Mouse (Mus musculus) CH12.LX (cell line): Measurements from ENCODE around the gene Rhof. TPM values are rescaled to one million over a fixed set of nuclear protein-coding genes. Genes with fewer than 3 reads are reported as not detected.

Experiments used
- DNase-seq: peaks from one replicate; pipeline ENCODE4 v3.0.0-alpha.2; 2013; ENCODE audit errors: extremely low read depth
- H3K27ac ChIP-seq: 2 replicates; pipeline ENCODE4 v1.5.1; 2012; ENCODE audit warnings: low read depth, mild to moderate bottlenecking, control low read depth, moderate library complexity; ENCODE audit not compliant: insufficient read depth
- H3K27me3 ChIP-seq: replicated peaks from 2 replicates; pipeline ENCODE3; 2012; ENCODE audit warnings: inconsistent platforms
- H3K36me3 ChIP-seq, 2 experiments: replicated peaks in 1 of 2; 2 replicates each; pipeline versions ENCODE3 to v1.6.1; 2012; ENCODE audit warnings: inconsistent platforms in 1 of 2, low read length in 1 of 2, mild to moderate bottlenecking in 1 of 2, mixed read lengths in 1 of 2, moderate library complexity in 1 of 2; ENCODE audit not compliant: control insufficient read depth in 1 of 2, insufficient read depth in 1 of 2
- H3K4me1 ChIP-seq, 2 experiments: 2 replicates each; pipeline ENCODE4 v1.6.1; 2012; ENCODE audit warnings: inconsistent platforms in 1 of 2, moderate library complexity in 1 of 2; ENCODE audit not compliant: insufficient read depth in 2 of 2, control insufficient read depth in 1 of 2
- H3K4me2 ChIP-seq: 2 replicates; pipeline ENCODE4 v1.6.1; 2012; ENCODE audit warnings: low read depth, mild to moderate bottlenecking, control low read depth; ENCODE audit not compliant: poor library complexity, insufficient read depth, severe bottlenecking
- H3K4me3 ChIP-seq, 3 experiments: fragments of 150-350 bp in 1 of 3; sonication (generic) in 1 of 3; replicated peaks in 1 of 3; 2 replicates each; pipeline versions ENCODE3 to v1.5.1; 2011 to 2012; ENCODE audit warnings: low read depth in 2 of 3, low read length in 2 of 3, mild to moderate bottlenecking in 2 of 3, moderate library complexity in 2 of 3, control low read depth in 1 of 3, improper control_type of control experiment in 1 of 3, inconsistent platforms in 1 of 3, mixed read lengths in 1 of 3; ENCODE audit not compliant: poor library complexity in 1 of 3
- H3K79me2 ChIP-seq: replicated peaks from 2 replicates; pipeline ENCODE4 v1.6.1; 2012; ENCODE audit warnings: mild to moderate bottlenecking, moderate library complexity; ENCODE audit not compliant: control insufficient read depth, poor library complexity, insufficient read depth, severe bottlenecking; ENCODE audit errors: extremely low read depth
- H3K9ac ChIP-seq: 2 replicates; pipeline ENCODE4 v1.6.1; 2012; ENCODE audit warnings: low read depth, mild to moderate bottlenecking, control low read depth, moderate library complexity; ENCODE audit not compliant: insufficient read depth
- H3K9me3 ChIP-seq: replicated peaks from 2 replicates; pipeline ENCODE3; 2012; ENCODE audit warnings: low read length, inconsistent platforms, mixed read lengths
- CHD2 ChIP-seq: IDR thresholded peaks from 2 replicates; pipeline ENCODE4 v1.6.1; 2011; ENCODE audit warnings: low read length, improper control_type of control experiment
- CTCF ChIP-seq, 2 experiments: IDR thresholded peaks in 1 of 2; conservative IDR thresholded peaks in 1 of 2; 2 replicates each; pipeline ENCODE4 v1.5.1; 2011 to 2012; ENCODE audit warnings: low read depth in 2 of 2, low read length in 2 of 2, improper control_type of control experiment in 1 of 2, inconsistent platforms in 1 of 2, mild to moderate bottlenecking in 1 of 2, moderate library complexity in 1 of 2
- E2F4 ChIP-seq: IDR thresholded peaks from 2 replicates; pipeline ENCODE4 v1.6.1; 2011; ENCODE audit warnings: low read depth, low read length, improper control_type of control experiment; ENCODE audit not compliant: insufficient replicate concordance
- ELF1 ChIP-seq: IDR thresholded peaks from 2 replicates; pipeline ENCODE4 v1.6.1; 2014; ENCODE audit warnings: low read depth, mild to moderate bottlenecking, inconsistent platforms, low read length, improper control_type of control experiment
- GABPA ChIP-seq: IDR thresholded peaks from 2 replicates; pipeline ENCODE4 v1.6.1; 2012; ENCODE audit warnings: low read depth, low read length, improper control_type of control experiment, inconsistent platforms; ENCODE audit not compliant: insufficient replicate concordance
- JUN ChIP-seq: IDR thresholded peaks from 2 replicates; pipeline ENCODE4 v1.6.1; 2011; ENCODE audit warnings: low read depth, mild to moderate bottlenecking, low read length, improper control_type of control experiment, moderate library complexity; ENCODE audit not compliant: insufficient read depth
- JUND ChIP-seq: conservative IDR thresholded peaks from 2 replicates; pipeline ENCODE4 v1.6.1; 2011; ENCODE audit warnings: low read depth, low read length, improper control_type of control experiment
- KAT2A ChIP-seq: IDR thresholded peaks from 2 replicates; pipeline ENCODE4 v1.6.1; 2012; ENCODE audit warnings: low read length, improper control_type of control experiment, inconsistent platforms; ENCODE audit not compliant: insufficient replicate concordance
- MAFK ChIP-seq: IDR thresholded peaks from 2 replicates; pipeline ENCODE4 v1.6.1; 2011; ENCODE audit warnings: low read length, improper control_type of control experiment; ENCODE audit not compliant: insufficient replicate concordance
- MYC ChIP-seq: IDR thresholded peaks from 2 replicates; pipeline ENCODE4 v1.6.1; 2011; ENCODE audit warnings: low read depth, mild to moderate bottlenecking, improper control_type of control experiment, low read length
- NELFE ChIP-seq: IDR thresholded peaks from 2 replicates; pipeline ENCODE4 v1.6.1; 2011; ENCODE audit warnings: low read depth, low read length, improper control_type of control experiment
- PAX5 ChIP-seq: IDR thresholded peaks from 2 replicates; pipeline ENCODE4 v1.6.1; 2012; ENCODE audit warnings: low read length, inconsistent platforms, mixed read lengths
- RAD21 ChIP-seq: IDR thresholded peaks from 2 replicates; pipeline ENCODE4 v1.6.1; 2011; ENCODE audit warnings: low read depth, mild to moderate bottlenecking, low read length, improper control_type of control experiment, moderate library complexity
- SMC3 ChIP-seq: IDR thresholded peaks from 2 replicates; pipeline ENCODE4 v1.6.1; 2011; ENCODE audit warnings: low read depth, low read length, improper control_type of control experiment
- TBP ChIP-seq: conservative IDR thresholded peaks from 2 replicates; pipeline ENCODE4 v1.6.1; 2011; ENCODE audit warnings: low read depth, low read length, improper control_type of control experiment
- USF2 ChIP-seq: conservative IDR thresholded peaks from 2 replicates; pipeline ENCODE4 v1.6.1; 2011; ENCODE audit warnings: low read depth, low read length, improper control_type of control experiment
- ZC3H11A ChIP-seq: IDR thresholded peaks from 2 replicates; pipeline ENCODE4 v1.6.1; 2012; ENCODE audit warnings: low read depth, mild to moderate bottlenecking, inconsistent platforms, low read length, improper control_type of control experiment
- ZKSCAN1 ChIP-seq: IDR thresholded peaks from 2 replicates; pipeline ENCODE4 v1.6.1; 2012; ENCODE audit warnings: low read depth, inconsistent platforms, low read length, improper control_type of control experiment, borderline replicate concordance
- ZMIZ1 ChIP-seq: IDR thresholded peaks from 2 replicates; pipeline ENCODE4 v1.6.1; 2012; ENCODE audit warnings: low read depth, mild to moderate bottlenecking, inconsistent platforms, low read length, improper control_type of control experiment
- dilution Hi-C: fragments of 300-500 bp; cut with MboI; formaldehyde crosslinking; loops from 2 replicates; pipeline ENCODE4 v1.14.3; 2020; ENCODE audit warnings: low sequenced_read_pairs; ENCODE audit not compliant: extremely low pct_unique_long_range_greater_than_20kb, extremely low pct_ligation_motif_present
- in situ Hi-C: fragments of 300-500 bp; cut with MboI; formaldehyde crosslinking; loops from 3 replicates; pipeline ENCODE4 v1.14.3; 2019; ENCODE audit warnings: low sequenced_read_pairs, low pct_ligation_motif_present, low pct_unique_long_range_greater_than_20kb, mixed read lengths
- polyA plus RNA-seq: library from polyadenylated mRNA; unstranded; fragments of >175 nt; gene quantifications from 2 replicates; pipeline ENCODE4 v1.2.1, GENCODE M21; 2012; ENCODE audit warnings: low read depth; ENCODE audit not compliant: insufficient read length
- total RNA-seq, 2 experiments: library from RNA; depleted of rRNA; stranded (reverse); fragments of 300-350 nt in 1 of 2; fragments of >200 nt in 1 of 2; gene quantifications; 2 replicates each; pipeline ENCODE4 v1.2.3; 2012 to 2014

Gene Rhof
- total and polyA plus RNA-seq, 3 experiments = 33.6 to 56.9 (median 45.4) TPM

GRCm38 (mm10) chr5:123059757-123060520 is 72.6 kb downstream of the Rhof start:
- Histone ChIP-seq H3K9ac (no peak overlapping the region), H3K4me3 (no peak overlapping the region), H3K27ac (no peak overlapping the region), H3K27me3 (no peaks in the 10 kb centered on the region), H3K36me3 (no peaks in the 10 kb centered on the region), H3K4me1 (peaks cover 3 to 16% of the 10 kb centered on the region in 2 experiments), H3K9me3 (no peaks in the 10 kb centered on the region), H3K79me2 (no peaks in the 10 kb centered on the region), H3K4me2 (no peak overlapping the region)
- no peak for DNase-seq
- in situ Hi-C loops = loop anchor here (5.0 kb wide), 1 partner anchor 72 kb away; the partner anchor contains the start of gene Rhof
- no peak for TF ChIP-seq JUND
- TF ChIP-seq RAD21 = peak; percentile 77
- TF ChIP-seq JUN = no peak
- no peak for TF ChIP-seq TBP
- no peak for TF ChIP-seq ZMIZ1
- TF ChIP-seq ZKSCAN1 = no peak
- TF ChIP-seq PAX5 = no peak
- TF ChIP-seq MYC = 0 out of 2 replicates have a peak, but pooled peaks have one; percentile 26
- TF ChIP-seq KAT2A = no peak
- TF ChIP-seq CTCF (conservative IDR thresholded peaks at IDR 0.05 in 1 of 2, IDR thresholded peaks at IDR 0.05 in 1 of 2; ENCODE audit: low read depth in 2 of 2, low read length in 2 of 2) = peak; percentile 58 to 78
- TF ChIP-seq E2F4 = no peak
- TF ChIP-seq MAFK = no peak
- TF ChIP-seq SMC3 = peak; percentile 67
- TF ChIP-seq ZC3H11A = 0 out of 2 replicates have a peak, but pooled peaks have one; percentile 15
- TF ChIP-seq USF2 = no peak
- no peak for TF ChIP-seq ELF1
- TF ChIP-seq CHD2 = no peak
- no peak for TF ChIP-seq GABPA
- TF ChIP-seq NELFE = no peak
- dilution Hi-C loops = no loop called here
